Mouse (Mus musculus): ENCODE measurements around the gene Rfx2. TPM values are rescaled to one million over a fixed set of nuclear protein-coding genes. Genes with fewer than 3 reads are reported as not detected.
A peak's percentile ranks its signal among the peaks of the same experiment; 100 is the strongest.

Rfx2 gene
- polyA plus RNA-seq, 1 experiment from 2014 or later, result 5.5 TPM

- Histone ChIP-seq H3K9ac (ENCODE audit: low read length) (no peak overlapping the region), H3K9me3 (replicated peaks; ENCODE audit: control insufficient read depth, low read length) (no peaks in the 10 kb centered on the region), H3K36me3 (ENCODE audit: control insufficient read depth, insufficient read depth, low read length) (no peaks in the 10 kb centered on the region), H3K4me2 (ENCODE audit: low read depth, low read length) (no peak overlapping the region), H3K27ac (ENCODE audit: low read length) (no peak overlapping the region), H3K4me3 (replicated peaks; ENCODE audit: low read length) (no peak overlapping the region), H3K27me3 (ENCODE audit: control insufficient read depth, insufficient read depth, low read length) (no peaks in the 10 kb centered on the region), H3K4me1 (ENCODE audit: control insufficient read depth, insufficient read depth, low read length) (peaks cover 20% of the 10 kb centered on the region)
- WGBS, result 9% methylated on average over 9 of the region's 9 CpGs
- peak; percentile 74; the same call in 1 of the 2 replicates for ATAC-seq (ENCODE audit: insufficient read depth, low FRiP score)
These were observed 22.3 kb downstream of the Rfx2 start for GRCm38 (mm10) chr17:56808518-56808917.

GRCm38 (mm10) chr17:56805784-56806183 is 25.0 kb downstream of the Rfx2 start:
- Histone ChIP-seq H3K4me3 (replicated peaks; ENCODE audit: low read length) (no peak overlapping the region), H3K36me3 (ENCODE audit: control insufficient read depth, insufficient read depth, low read length) (no peaks in the 10 kb centered on the region), H3K9me3 (replicated peaks; ENCODE audit: control insufficient read depth, low read length) (no peaks in the 10 kb centered on the region), H3K4me2 (ENCODE audit: low read depth, low read length) (no peak overlapping the region), H3K4me1 (ENCODE audit: control insufficient read depth, insufficient read depth, low read length) (peaks cover 16% of the 10 kb centered on the region), H3K27me3 (ENCODE audit: control insufficient read depth, insufficient read depth, low read length) (no peaks in the 10 kb centered on the region), H3K27ac (ENCODE audit: low read length) (no peak overlapping the region), H3K9ac (ENCODE audit: low read length) (no peak overlapping the region)
- ATAC-seq (ENCODE audit: insufficient read depth, low FRiP score), result no peak
- WGBS, result 81% methylated on average over 1 of the region's 1 CpGs

- peaks cover 8% of the 10 kb centered on the region for H3K4me1 ChIP-seq (ENCODE audit: control insufficient read depth, insufficient read depth, low read length)
- H3K36me3 ChIP-seq (ENCODE audit: control insufficient read depth, insufficient read depth, low read length), result no peaks in the 10 kb centered on the region
- ATAC-seq (ENCODE audit: insufficient read depth, low FRiP score), result no peak
- WGBS, result 71% methylated on average over 5 of the region's 5 CpGs
- H3K9me3 ChIP-seq (replicated peaks; ENCODE audit: control insufficient read depth, low read length), result no peaks in the 10 kb centered on the region
- no peaks in the 10 kb centered on the region for H3K27me3 ChIP-seq (ENCODE audit: control insufficient read depth, insufficient read depth, low read length)
- H3K4me3 ChIP-seq (replicated peaks; ENCODE audit: low read length), result no peak overlapping the region
- no peak overlapping the region for H3K4me2 ChIP-seq (ENCODE audit: low read depth, low read length)
- H3K9ac ChIP-seq (ENCODE audit: low read length), result no peak overlapping the region
- H3K27ac ChIP-seq (ENCODE audit: low read length), result no peak overlapping the region
These were observed 25.9 kb downstream of the Rfx2 start for GRCm38 (mm10) chr17:56804952-56805351.

- H3K27ac ChIP-seq (ENCODE audit: low read length), result no peak overlapping the region
- no peaks in the 10 kb centered on the region for H3K9me3 ChIP-seq (replicated peaks; ENCODE audit: control insufficient read depth, low read length)
These were observed 28.7 kb downstream of the Rfx2 start for GRCm38 (mm10) chr17:56802065-56802464.

GRCm38 (mm10) chr17:56799276-56799675 is 31.5 kb downstream of the Rfx2 start:
- Histone ChIP-seq H3K4me2 (ENCODE audit: low read depth, low read length) (no peak overlapping the region), H3K27me3 (ENCODE audit: control insufficient read depth, insufficient read depth, low read length) (no peaks in the 10 kb centered on the region), H3K4me3 (replicated peaks; ENCODE audit: low read length) (no peak overlapping the region), H3K36me3 (ENCODE audit: control insufficient read depth, insufficient read depth, low read length) (no peaks in the 10 kb centered on the region), H3K9me3 (replicated peaks; ENCODE audit: control insufficient read depth, low read length) (no peaks in the 10 kb centered on the region), H3K27ac (ENCODE audit: low read length) (no peak overlapping the region), H3K9ac (ENCODE audit: low read length) (no peak overlapping the region), H3K4me1 (ENCODE audit: control insufficient read depth, insufficient read depth, low read length) (no peaks in the 10 kb centered on the region)
- no peak for ATAC-seq (ENCODE audit: insufficient read depth, low FRiP score)
- WGBS, result 81% methylated on average over 3 of the region's 3 CpGs

More at GRCm38 (mm10) chr17:56802065-56802464, 28.7 kb downstream of the Rfx2 start:
- Histone ChIP-seq H3K36me3 (ENCODE audit: control insufficient read depth, insufficient read depth, low read length) (no peaks in the 10 kb centered on the region), H3K27me3 (ENCODE audit: control insufficient read depth, insufficient read depth, low read length) (no peaks in the 10 kb centered on the region), H3K4me3 (replicated peaks; ENCODE audit: low read length) (no peak overlapping the region), H3K4me1 (ENCODE audit: control insufficient read depth, insufficient read depth, low read length) (peaks cover 5% of the 10 kb centered on the region; the same call in 1 of the 2 replicates), H3K4me2 (ENCODE audit: low read depth, low read length) (no peak overlapping the region), H3K9ac (ENCODE audit: low read length) (no peak overlapping the region)
- 76% methylated on average over 8 of the region's 8 CpGs for WGBS
- ATAC-seq (ENCODE audit: insufficient read depth, low FRiP score), result no peak

GRCm38 (mm10) chr17:56793614-56794319 is 37.0 kb downstream of the Rfx2 start:
- no peak overlapping the region for H3K9ac ChIP-seq (ENCODE audit: low read length)
- H3K27ac ChIP-seq (ENCODE audit: low read length), result no peak overlapping the region
- ATAC-seq (ENCODE audit: insufficient read depth, low FRiP score), result no peak
- no peaks in the 10 kb centered on the region for H3K36me3 ChIP-seq (ENCODE audit: control insufficient read depth, insufficient read depth, low read length)
- no peak overlapping the region for H3K4me3 ChIP-seq (replicated peaks; ENCODE audit: low read length)
- no peak overlapping the region for H3K4me2 ChIP-seq (ENCODE audit: low read depth, low read length)
- no peaks in the 10 kb centered on the region for H3K4me1 ChIP-seq (ENCODE audit: control insufficient read depth, insufficient read depth, low read length)
- H3K27me3 ChIP-seq (ENCODE audit: control insufficient read depth, insufficient read depth, low read length), result no peaks in the 10 kb centered on the region
- no peaks in the 10 kb centered on the region for H3K9me3 ChIP-seq (replicated peaks; ENCODE audit: control insufficient read depth, low read length)
- 66% methylated on average over 6 of the region's 6 CpGs for WGBS

GRCm38 (mm10) chr17:56792588-56792987 is 38.2 kb downstream of the Rfx2 start:
- H3K4me1 ChIP-seq (ENCODE audit: control insufficient read depth, insufficient read depth, low read length), result no peaks in the 10 kb centered on the region
- no peak overlapping the region for H3K9ac ChIP-seq (ENCODE audit: low read length)
- no peaks in the 10 kb centered on the region for H3K27me3 ChIP-seq (ENCODE audit: control insufficient read depth, insufficient read depth, low read length)
- no peaks in the 10 kb centered on the region for H3K9me3 ChIP-seq (replicated peaks; ENCODE audit: control insufficient read depth, low read length)
- 74% methylated on average over 3 of the region's 3 CpGs for WGBS
- no peak overlapping the region for H3K4me3 ChIP-seq (replicated peaks; ENCODE audit: low read length)
- H3K36me3 ChIP-seq (ENCODE audit: control insufficient read depth, insufficient read depth, low read length), result no peaks in the 10 kb centered on the region
- no peak overlapping the region for H3K27ac ChIP-seq (ENCODE audit: low read length)
- H3K4me2 ChIP-seq (ENCODE audit: low read depth, low read length), result no peak overlapping the region
- no peak for ATAC-seq (ENCODE audit: insufficient read depth, low FRiP score)

- Histone ChIP-seq H3K4me1 (ENCODE audit: control insufficient read depth, insufficient read depth, low read length) (no peaks in the 10 kb centered on the region), H3K9me3 (replicated peaks; ENCODE audit: control insufficient read depth, low read length) (no peaks in the 10 kb centered on the region), H3K36me3 (ENCODE audit: control insufficient read depth, insufficient read depth, low read length) (no peaks in the 10 kb centered on the region), H3K9ac (ENCODE audit: low read length) (no peak overlapping the region), H3K4me3 (replicated peaks; ENCODE audit: low read length) (no peak overlapping the region), H3K4me2 (ENCODE audit: low read depth, low read length) (no peak overlapping the region), H3K27ac (ENCODE audit: low read length) (no peak overlapping the region), H3K27me3 (ENCODE audit: control insufficient read depth, insufficient read depth, low read length) (no peaks in the 10 kb centered on the region)
- no peak for ATAC-seq (ENCODE audit: insufficient read depth, low FRiP score)
- WGBS, result 84% methylated on average over 6 of the region's 6 CpGs
These were observed 41.5 kb downstream of the Rfx2 start for GRCm38 (mm10) chr17:56789286-56789685.

GRCm38 (mm10) chr17:56788886-56789285 is 41.9 kb downstream of the Rfx2 start:
- no peak overlapping the region for H3K9ac ChIP-seq (ENCODE audit: low read length)
- no peak overlapping the region for H3K4me3 ChIP-seq (replicated peaks; ENCODE audit: low read length)
- 60% methylated on average over 3 of the region's 3 CpGs for WGBS
- no peak overlapping the region for H3K4me2 ChIP-seq (ENCODE audit: low read depth, low read length)
- H3K27me3 ChIP-seq (ENCODE audit: control insufficient read depth, insufficient read depth, low read length), result no peaks in the 10 kb centered on the region
- H3K9me3 ChIP-seq (replicated peaks; ENCODE audit: control insufficient read depth, low read length), result no peaks in the 10 kb centered on the region
- H3K27ac ChIP-seq (ENCODE audit: low read length), result no peak overlapping the region
- H3K36me3 ChIP-seq (ENCODE audit: control insufficient read depth, insufficient read depth, low read length), result no peaks in the 10 kb centered on the region
- no peak for ATAC-seq (ENCODE audit: insufficient read depth, low FRiP score)
- H3K4me1 ChIP-seq (ENCODE audit: control insufficient read depth, insufficient read depth, low read length), result no peaks in the 10 kb centered on the region
